In genomic region chr11:108920158-108920635, GRCm38 (mm10) we compare ENCODE assay signal across 8 mouse cellular contexts. TPM values are rescaled to one million over a fixed set of nuclear protein-coding genes. Genes with fewer than 3 reads are reported as not detected.
DNase-seq lines count a peak whose midpoint lies in the region; ATAC-seq and TF ChIP-seq lines count a peak whose summit lies in the region.

Gene Axin2 (plus strand): TSS chr11:108920349.

- peak; percentile 97 for DNase-seq in ZHBTc4 (ENCODE audit: low read depth, low spot score)
- peak; percentile 62 to 88 for DNase-seq in cerebellum, postnatal 4 days (ENCODE audit: low spot score in 2 of 2)
- DNase-seq in gastrocnemius, adult 8-10 months (ENCODE audit: low spot score in 2 of 2): peak; percentile 86 to 87
- peak; percentile 87 to 89 for DNase-seq in left cerebral cortex, adult 2 months (ENCODE audit: extremely low spot score in 1 of 2, low spot score in 2 of 2)
- peak; percentile 93 to 98 for DNase-seq in lung, postnatal 4 days
- peak; percentile 81 to 88 for DNase-seq in right cerebral cortex, adult 2 months (ENCODE audit: low spot score in 2 of 2)
- peak; percentile 84 for DNase-seq in urinary bladder, adult 2 months (ENCODE audit: low spot score)

- peak; percentile 89 for ATAC-seq in hindbrain, embryonic 16.5 days

- WGBS in hindbrain, embryonic 16.5 days: under 1% methylated on average over 50 of the region's 53 CpGs

- H3K27ac ChIP-seq in hindbrain, embryonic 16.5 days (ENCODE audit: low read depth, low read length): peak within 1 kb of the TSS; percentile 99
- H3K27ac ChIP-seq in left cerebral cortex, adult 2 months: peak within 1 kb of the TSS; percentile 98

- peak within 1 kb of the TSS; percentile 93 for H3K4me3 ChIP-seq in hindbrain, embryonic 16.5 days (ENCODE audit: low read length)
- peak within 1 kb of the TSS; percentile 81 for H3K4me3 ChIP-seq in left cerebral cortex, adult 2 months

- H3K9me3 ChIP-seq in hindbrain, embryonic 16.5 days (ENCODE audit: control insufficient read depth, low read length): no peaks in the 10 kb centered on the region

- H3K27me3 ChIP-seq in hindbrain, embryonic 16.5 days (replicated peaks; ENCODE audit: control insufficient read depth, insufficient read depth, low read length): no peaks in the 10 kb centered on the region

- H3K9ac ChIP-seq in hindbrain, embryonic 16.5 days (ENCODE audit: low read depth, low read length): peak within 1 kb of the TSS; percentile 89

- no peaks in the 10 kb centered on the region for H3K36me3 ChIP-seq in hindbrain, embryonic 16.5 days (ENCODE audit: control insufficient read depth, insufficient read depth, low read length)

- peak within 1 kb of the TSS; percentile 93 for H3K4me2 ChIP-seq in hindbrain, embryonic 16.5 days (ENCODE audit: low read length)

- TF ChIP-seq CTCF in left cerebral cortex, adult 2 months (IDR thresholded peaks at IDR 0.05): peak; percentile 19

- intact Hi-C loops in left cerebral cortex, adult 2 months (cut with DNase I): loop anchor here (2.0 to 5.0 kb wide), 4 partner anchors 29 to 442 kb away; partner anchors contain the start of gene Gna13

- H3K4me1 ChIP-seq in hindbrain, embryonic 16.5 days (ENCODE audit: control insufficient read depth, insufficient read depth, low read depth, low read length): peaks cover 37% of the 10 kb centered on the region

RNA-seq across cellular contexts. Expression of gene Axin2, which starts in this region (rescaled TPM):
- 10 to 100 TPM in 2 of 4 experiments, 1 to 10 TPM in 2; 7.4 to 13.8 (median 10.0) TPM for total RNA-seq in gastrocnemius, adult 8-10 months (2022)
- polyA plus RNA-seq in hindbrain, embryonic 16.5 days (2015; fragmentation: Nextera tagmentation; extraction: Ambion mirVana): 7.2 and 7.7 TPM in 2 replicates
- total RNA-seq in left cerebral cortex, adult 2 months (2021): 10 to 100 TPM; 34.0 to 38.7 TPM
- polyA plus RNA-seq in urinary bladder, adult 2 months (2012; rRNA removed): 11.3 and 12.4 TPM in 2 replicates

Comparison
In these comparisons a context has a peak if more than half of its experiments do, and no peak if none do; other contexts are left out.
1. Peak in every context shown above with its lines: DNase-seq, ATAC-seq, H3K4me3 ChIP-seq and H3K27ac ChIP-seq.